Mouse (Mus musculus) B cell, adult 67 days (primary cell): ENCODE data around the gene Nek7. TPM values are rescaled to one million over a fixed set of nuclear protein-coding genes. Genes with fewer than 3 reads are reported as not detected.

ENCODE experiments used
- total RNA-seq, 2 experiments: library from RNA; stranded (reverse); gene quantifications; 4 replicates each; pipeline ENCODE4 v1.2.4; 2023

Nek7 gene
- total RNA-seq = 10 to 100 TPM; 67.6 to 72.7 TPM

DNA sequence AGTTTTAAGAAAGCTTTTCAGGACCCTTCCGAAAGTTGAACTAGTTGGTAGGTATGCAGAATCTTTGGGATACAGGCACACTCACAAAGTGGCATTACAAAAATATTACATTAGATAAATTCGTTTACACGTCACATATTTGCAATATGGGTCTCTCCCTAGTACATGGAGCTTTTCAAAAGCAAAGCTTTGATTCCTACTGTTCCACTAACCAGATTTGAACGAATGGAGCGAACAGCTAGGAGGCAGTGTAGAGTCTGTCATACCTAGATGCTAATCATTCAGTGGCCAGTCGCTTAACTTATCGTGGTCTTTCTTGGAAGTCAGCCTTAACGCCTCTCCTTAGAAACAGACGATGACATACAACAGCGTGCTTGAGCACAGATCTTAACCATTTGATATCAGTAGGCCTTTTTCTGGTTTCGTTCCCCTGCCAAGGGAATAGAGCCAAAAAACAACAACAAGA is at the start of gene Nek7:
TSS of gene Nek7 (minus strand) at position 146 of the 466 bp plus-strand sequence.

Other genes with a start within 250 kb of the Nek7 start
- not detected for gene Lhx9, start 228.4 kb upstream of the Nek7 start, total RNA-seq
- gene 2310009B15Rik, start 236.7 kb upstream of the Nek7 start, total RNA-seq = 1 to 10 TPM; 5.8 to 6.6 TPM